Mouse (Mus musculus) megakaryocyte, embryonic 14.5 days (primary cell): Measurements from ENCODE around the gene Enc1.

Source experiments
- FLI1 ChIP-seq: IDR thresholded peaks from 2 replicates; pipeline ENCODE4 v1.6.1; 2012; ENCODE audit warnings: low read length, inconsistent platforms, mixed read lengths
- GATA1 ChIP-seq: IDR thresholded peaks from 3 replicates; pipeline ENCODE4 v1.6.1; 2012; ENCODE audit warnings: mixed read lengths, low read length, inconsistent platforms, borderline replicate concordance

DNA sequence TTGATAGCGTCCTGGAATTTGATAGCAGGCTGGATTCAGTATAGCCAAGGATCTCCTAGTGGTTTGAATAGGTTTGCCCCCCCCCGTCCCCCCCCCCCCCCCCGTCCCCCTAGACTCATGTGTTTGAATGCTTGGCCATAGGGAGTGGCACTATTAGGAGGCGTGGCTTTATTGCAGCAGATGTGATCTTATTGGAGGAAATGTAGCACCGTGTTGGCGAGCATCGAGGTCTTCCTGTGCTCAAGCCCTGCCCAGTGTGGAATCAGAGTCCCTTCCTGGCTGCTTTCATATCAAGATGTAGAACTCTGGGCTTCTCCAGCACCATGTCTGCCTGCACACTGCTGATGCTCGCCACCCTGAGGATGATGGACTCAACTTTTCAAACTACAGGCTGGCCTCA, 20.6 kb downstream of the Enc1 start:
- no peak for TF ChIP-seq GATA1
- TF ChIP-seq FLI1: no peak
